Mouse (Mus musculus) cerebellum, adult 11-12 months (tissue): Measurements from ENCODE around the gene Gm21762.
"Not testable (repeated sequence)": the region's sequence is repeated elsewhere in the genome, so short reads cannot be mapped to it uniquely, and the experiment has no call there.

Source experiments
- DNase-seq: peaks from one replicate; pipeline ENCODE4 v3.0.0; 2022

Gene Gm21762

DNA sequence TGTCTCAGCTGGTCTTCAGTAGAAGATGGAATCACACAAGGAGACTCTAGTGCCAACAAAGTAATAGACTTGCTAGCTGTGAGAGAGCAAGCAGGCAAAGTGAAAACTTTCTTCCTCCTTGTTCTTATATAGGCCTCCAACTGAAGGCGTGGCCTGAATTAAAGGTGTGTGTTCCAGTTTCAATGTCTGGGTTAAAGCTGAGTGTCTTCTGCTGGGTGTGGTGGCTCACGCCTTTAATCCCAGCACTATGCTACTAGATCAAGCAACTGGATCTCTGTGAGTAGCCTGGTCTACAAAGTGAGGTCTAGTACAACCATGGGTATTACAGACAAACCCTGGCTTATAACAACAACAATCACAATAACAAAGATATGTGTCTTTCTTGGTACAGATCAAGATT, at the start of gene Gm21762:
Gene Gm21762 (minus strand): TSS at position 101 of the 400 bp plus-strand sequence.
- not testable (repeated sequence) for DNase-seq

DNA sequence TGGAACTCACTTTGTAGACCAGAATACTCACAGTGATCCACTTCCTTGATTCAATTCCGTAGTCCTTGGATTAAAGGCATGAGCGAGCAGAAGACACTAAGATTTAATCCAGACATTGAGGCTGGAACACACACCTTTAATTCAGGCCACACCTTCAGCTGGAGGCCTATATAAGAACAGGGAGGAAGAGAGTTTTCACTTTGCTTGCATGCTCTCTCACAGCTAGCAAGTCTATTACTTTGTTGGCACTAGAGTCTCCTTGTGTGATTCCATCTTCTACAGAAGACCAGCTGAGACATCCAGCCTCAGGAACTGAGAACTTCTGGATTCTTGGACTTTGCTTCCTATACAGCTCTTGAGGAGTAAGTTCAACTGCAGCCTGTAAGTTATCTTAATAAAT, 47.1 kb upstream of the Gm21762 start, which contains the start of gene AF067061:
Gene AF067061 (plus strand): TSS at position 245 of the 400 bp plus-strand sequence.
- DNase-seq: not testable (repeated sequence)

DNA sequence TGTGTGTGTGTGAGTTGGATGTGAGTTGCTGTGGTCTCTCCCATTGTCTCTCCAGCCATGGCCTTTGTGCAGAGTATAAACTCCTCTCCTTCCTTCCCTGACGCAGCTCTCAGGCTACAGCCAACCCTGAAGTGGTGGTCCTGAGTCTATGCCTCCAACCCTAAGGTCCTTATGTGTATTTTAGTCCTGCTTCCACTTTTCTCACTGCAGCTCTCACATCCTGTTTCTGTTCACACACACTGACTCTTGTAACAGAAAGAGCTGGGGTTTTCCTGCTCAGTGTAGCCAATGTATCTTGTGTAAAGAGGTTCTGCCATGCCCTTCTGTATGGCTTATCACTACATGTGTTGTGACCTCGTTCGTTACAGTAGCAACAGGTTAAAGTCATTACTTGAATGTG, 44.0 kb upstream of the Gm21762 start:
- DNase-seq: not testable (repeated sequence)

DNA sequence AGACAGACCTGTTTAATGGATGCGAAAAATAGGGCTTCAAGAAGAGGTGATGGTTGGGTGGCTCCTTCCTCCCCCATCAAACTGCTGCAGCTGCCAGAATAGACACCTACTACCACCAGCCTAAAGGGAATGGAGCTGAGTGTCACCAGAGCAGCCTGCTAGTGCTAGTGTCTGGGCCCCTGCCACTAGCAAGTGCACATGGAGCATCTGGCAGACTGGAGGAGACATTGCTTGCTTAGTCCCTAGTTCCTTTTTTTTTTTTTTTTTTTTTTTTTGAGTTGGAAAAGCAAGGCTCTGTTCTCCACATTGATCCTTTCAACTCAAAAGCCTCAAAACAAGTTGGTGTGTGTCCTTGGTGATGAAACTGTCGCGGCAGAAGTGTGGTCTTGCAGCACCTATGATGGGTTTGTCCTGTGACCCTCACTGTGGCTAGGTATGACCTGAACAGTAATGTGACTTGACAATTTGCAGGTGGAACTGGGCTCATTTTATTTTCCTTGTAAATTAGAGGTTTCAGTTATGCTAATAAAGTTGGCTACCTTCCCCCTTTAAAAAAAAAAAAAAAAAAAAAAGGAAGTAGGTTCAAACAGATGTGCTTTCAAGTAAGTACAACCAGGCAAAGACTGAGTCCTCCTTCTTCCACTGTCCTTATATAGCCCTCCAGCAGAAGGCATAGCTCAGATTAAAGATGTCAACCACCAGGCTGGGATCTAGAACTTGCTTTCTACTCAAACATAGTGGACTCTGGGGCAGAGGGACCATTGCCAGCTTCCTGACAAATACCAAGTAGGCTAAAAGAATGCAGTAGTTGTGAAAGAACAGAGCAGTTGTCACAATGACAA, 43.3 kb upstream of the Gm21762 start:
- DNase-seq: not testable (repeated sequence)

DNA sequence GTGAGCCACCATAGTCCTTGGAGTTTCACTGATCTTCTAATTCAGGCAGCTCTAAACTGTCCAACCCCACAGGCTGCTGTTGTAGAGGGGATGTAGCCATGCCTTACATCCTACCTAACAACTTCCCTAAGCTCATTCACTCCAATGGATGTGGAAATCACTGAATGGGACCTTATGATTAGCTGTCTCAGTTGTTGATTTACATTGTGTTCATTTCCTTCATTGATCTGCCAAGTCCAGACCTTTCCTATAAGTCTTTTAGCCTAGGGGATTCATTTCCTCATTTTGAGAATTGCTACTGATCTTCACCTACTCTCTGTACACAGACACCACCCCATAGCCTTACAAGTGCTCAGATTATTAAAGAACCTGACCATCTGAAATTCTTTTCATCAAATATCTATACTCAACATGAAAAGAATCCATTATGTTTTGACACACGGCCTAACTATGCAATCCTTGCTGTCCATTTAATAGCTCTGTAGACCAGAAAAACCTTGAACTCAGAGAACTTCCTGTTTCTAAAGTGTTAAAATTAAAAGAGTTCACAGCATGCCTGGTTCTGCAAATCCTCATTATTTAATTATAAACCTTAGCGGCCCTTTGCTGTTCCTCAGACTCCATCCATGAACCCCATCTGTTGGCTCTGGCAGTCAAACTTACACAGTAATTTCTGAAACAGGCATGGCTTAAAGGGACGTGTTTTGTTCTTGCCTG, 35.6 kb upstream of the Gm21762 start:
- not testable (repeated sequence) for DNase-seq

DNA sequence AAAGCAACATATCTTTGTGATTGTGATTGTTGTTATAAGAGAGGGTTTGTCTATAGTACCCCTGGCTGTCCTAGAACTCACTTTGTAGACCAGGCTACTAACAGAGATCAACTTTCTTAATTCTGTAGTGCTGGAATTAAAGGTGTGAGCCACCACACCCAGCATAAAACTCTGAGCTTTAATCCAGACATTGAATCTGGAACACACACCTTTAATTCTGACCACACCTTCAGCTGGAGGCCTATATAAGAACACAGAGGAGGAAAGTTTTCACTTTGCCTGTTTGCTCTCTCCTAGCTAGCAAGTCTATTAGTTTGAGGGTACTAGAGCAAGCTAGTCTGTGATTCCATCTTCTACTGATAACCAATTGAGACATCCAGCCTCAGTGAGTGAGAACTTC, 23.1 kb upstream of the Gm21762 start, which contains the start of gene Gm21731:
Gene Gm21731 (plus strand): TSS at position 301 of the 400 bp plus-strand sequence.
- DNase-seq: not testable (repeated sequence)

DNA sequence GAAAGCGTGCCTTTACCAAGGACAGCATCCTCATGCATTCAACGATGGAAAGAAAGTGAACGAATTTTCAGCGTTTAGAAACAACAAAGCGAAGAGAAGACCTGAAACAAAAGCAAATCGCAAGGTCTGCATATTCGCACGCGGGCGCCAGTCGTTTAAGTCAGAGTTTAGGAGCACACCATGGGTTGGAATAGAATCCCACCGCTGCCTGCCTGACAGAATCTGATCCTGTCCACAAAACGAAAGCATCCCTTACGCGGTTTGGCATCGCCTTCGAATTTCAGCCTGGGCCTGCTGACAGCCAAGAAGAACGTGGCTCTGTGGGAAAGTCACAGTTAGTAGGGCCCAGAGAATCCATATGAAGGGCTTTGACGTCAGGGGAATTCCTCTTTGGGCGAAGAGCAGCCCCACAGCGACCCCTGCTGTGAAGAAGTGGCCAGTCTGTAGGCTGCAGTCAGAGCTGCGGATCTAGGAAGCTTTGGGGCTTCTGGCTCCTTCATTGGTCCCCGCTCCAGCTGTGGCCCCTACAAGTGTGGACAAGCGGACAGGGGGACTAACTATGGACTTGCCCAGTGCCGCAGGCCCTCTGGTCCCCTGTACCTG, 16.8 kb upstream of the Gm21762 start:
- not testable (repeated sequence) for DNase-seq

DNA sequence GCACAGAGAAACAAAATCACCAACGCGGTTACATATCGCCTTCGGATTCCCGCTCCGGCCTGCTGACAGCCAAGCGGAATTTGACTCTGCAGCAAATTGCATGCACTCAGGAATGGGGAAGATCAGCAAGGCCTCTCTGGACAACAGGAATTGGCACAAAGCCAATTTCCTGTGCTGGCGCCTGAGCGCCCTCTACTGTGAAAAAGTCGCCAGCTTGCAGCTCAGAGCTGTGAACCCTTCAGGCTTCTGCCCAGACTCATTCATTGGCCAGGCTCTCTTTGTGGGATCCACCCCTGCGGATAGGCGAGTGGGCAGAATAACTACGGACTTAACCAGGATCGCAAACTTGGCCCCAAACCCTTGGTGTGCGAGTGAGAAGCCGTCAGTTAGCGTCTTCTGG, 16.1 kb upstream of the Gm21762 start:
- DNase-seq: not testable (repeated sequence)

DNA sequence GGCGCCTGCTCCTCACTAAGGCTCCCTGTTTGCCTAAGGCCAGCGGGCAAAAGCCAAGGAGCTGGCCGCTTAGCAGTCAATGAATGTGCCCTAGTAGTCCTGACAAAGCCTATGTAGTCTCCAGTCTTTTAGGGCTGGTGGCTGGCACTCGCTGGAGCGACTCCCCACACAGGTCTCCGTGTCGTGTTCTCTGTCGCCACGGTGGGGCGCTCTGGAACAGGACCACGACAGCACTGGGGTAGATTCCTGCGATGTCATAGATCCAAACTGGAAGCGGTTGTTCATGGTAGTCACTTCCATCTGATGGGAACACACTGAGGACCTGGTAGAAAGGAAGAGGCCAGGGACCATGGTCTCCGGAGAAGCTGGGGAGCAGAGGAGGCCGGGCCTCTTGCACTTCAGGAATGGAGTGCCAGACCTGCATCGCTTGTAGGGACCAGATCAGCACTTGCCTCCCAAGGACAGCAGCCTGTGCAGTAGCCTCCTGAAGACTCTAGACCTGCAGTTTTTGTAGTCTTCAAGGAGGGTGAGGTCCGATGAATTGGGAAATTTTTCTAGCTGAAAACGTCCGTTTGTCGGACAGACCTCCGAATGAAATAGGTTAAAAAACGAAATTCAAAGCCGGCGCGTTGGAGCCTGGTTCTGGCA, 7.4 kb upstream of the Gm21762 start:
- peak; percentile 4 for DNase-seq

DNA sequence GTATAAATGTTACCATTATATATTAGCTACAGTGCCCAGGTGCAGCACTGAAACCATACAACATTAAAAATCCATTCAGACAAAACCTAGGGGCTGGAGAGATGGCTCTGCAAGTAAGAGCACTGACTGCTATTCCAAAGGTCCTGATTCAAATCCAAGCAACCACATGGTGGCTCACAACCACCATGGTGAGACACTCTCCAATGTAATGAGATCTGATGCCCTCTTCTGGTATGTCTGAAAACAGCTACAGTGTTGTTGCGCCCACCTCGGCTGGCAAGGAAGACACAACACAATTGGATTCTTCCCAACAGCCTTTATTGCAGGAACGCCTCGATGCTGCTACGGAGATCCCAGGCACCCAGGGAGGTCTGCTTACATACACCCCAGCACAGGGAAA, 5.2 kb upstream of the Gm21762 start:
- not testable (repeated sequence) for DNase-seq

DNA sequence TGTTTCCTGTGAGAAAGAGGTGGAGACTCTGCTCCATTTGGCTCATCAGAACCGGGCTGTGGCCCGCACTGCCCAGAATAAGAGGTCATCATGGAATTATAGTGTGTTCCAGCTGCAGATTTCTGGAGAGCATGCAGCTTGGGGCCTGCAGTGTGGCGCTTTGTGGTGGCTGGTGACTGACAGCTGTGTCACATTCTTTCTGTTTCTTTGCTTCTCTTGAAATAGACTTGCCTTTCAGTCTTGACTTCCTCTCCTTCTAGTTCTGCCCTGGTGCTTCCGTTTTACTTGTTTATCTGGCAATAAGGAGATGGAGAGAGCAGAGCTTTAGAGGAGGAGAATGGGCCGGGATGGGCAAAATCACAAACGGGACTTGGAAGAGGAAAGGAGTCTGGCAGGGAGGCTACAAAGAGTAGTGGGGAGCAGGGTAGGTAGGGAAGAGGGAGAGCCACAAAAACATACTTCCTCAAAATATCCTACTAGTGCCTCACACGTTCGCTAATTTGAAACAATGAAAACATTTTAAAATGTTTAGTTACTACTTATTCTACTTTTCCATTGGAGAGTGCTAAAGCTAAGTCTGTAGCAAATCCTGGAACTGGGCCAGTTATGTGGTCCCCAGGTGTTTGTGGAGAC, 19.4 kb downstream of the Gm21762 start:
- DNase-seq: not testable (repeated sequence)

DNA sequence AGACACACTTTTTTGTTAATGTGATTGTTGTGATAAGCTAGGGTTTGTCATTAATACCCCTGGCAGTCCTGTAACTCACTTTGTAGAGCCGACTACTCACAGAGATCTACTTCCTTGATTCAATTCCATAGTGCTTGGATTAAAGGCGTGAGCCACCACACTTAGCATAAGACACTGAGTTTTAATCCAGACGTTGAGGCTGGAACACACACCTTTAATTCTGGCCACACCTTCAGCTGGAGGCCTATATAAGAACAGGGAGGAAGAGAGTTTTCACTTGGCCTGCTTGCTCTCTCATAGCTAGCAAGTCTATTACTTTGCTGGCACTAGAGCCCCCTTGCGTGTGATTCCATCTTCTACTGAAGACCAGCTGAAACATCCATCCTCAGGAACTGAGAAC, 43.6 kb downstream of the Gm21762 start, which contains the start of gene Gm21818:
Gene Gm21818 (plus strand): TSS at position 301 of the 400 bp plus-strand sequence.
- DNase-seq: not testable (repeated sequence)

DNA sequence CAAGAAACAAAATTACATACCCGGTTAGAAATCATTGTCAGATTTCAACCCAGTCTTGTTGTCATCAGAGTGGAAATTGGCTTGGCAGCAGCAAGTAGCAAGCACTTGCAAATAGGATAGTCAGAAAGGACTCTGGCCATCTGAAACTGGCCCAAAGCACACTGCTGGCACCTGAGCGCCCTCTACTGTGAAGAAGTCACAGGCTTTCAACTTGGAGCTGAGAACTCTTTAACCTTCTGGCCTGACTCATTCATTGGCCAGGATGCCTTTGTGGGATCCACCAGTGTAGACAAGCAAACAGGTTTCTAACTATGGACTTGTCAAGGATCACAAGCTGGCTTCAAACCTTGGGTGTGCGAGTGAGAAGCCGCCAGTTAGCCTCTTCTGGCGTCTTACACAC, 47.4 kb downstream of the Gm21762 start:
- not testable (repeated sequence) for DNase-seq
